Mouse (Mus musculus) gastrocnemius, adult 8-10 months (tissue): ENCODE results near the gene Slc28a3. TPM values are rescaled to one million over a fixed set of nuclear protein-coding genes. Genes with fewer than 3 reads are reported as not detected.

Experiments used
- DNase-seq, 2 experiments: peaks; one replicate each; pipeline ENCODE4 v3.0.0; 2022; ENCODE audit warnings: low spot score in 2 of 2
- total RNA-seq, 4 experiments: library from RNA; stranded (reverse); gene quantifications; 2 replicates each; pipeline ENCODE4 v1.2.4; 2022

Gene Slc28a3
- total RNA-seq, result not detected

DNA sequence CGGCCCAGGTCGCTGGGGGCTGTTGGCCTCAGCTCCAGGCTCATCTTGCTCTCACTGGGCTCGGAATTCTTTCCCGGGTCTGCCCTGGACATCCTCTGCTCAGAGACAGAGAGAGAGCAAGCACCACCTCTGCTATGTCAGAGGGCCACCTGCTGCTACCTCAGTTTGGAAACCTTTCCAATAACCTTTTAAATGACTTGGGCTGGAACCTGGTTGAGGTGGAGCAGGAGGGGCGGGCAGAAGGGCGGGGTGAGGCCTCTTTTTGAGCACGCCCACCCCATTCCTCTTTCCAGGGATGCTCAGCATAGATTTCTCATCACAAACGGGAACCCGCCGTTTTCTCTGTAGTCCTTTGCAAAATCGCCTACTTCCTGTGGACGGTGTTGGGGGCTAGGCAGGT is at the start of gene Slc28a3:
Gene Slc28a3 (minus strand): TSS at position 162 of the 400 bp plus-strand sequence.
- no peak for DNase-seq

DNA sequence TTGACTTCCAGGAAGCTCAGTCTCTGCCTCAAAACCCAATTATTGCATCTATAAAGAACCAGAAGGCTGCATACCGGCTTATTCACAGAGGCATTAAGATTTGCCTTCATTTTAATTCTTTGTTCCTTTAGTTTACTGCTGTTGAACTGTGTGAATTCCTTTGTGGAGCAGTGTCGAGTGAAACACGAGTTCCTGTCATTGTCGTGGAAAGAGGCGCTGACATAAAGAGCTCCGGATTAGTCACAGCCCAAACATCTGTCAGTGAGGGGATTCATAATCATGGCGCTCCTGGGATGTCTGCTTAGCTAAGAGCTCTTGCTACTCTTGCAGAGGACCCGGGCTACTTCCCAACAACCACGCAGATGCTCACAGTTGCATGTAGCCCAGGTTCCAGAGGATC is 47.3 kb upstream of the Slc28a3 start:
- no peak for DNase-seq

DNA sequence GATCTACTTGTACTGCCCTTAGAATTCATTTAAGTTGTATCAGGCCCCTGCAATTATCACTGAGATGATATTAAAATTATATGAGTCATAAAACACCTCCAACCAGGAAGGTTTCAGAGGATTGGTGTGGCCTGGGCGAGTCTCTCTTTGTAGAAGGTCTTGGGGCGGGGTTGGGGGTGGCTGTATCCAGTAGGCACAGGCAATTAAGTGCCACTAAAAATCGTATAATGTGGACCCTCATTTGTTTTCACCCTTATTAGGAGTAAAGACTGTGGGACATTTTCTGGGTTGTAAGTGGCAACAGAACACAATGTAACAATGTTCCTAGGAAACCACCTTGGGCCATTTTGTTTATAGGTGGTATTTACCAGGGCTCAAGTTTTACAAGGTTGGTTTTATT is 46.2 kb upstream of the Slc28a3 start:
- no peak for DNase-seq

DNA sequence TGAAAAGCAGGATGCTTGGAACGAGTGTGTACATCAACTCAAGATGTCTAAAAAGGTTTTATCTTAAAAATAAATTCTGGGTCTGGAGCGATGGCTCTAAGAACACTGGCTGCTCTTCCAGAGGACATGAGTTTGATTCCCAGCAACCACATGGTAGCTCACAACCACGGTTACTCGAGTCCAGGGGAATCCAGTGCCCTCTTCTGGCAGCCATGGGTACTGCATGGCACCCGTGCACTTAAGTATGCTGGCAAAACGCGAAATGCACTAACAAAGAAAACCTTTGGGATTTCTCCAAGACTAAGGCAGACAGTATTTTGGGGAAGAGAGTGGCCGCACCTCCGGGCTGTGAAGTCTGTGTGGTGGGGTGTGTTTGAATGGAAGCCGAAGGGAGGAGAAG is 44.9 kb upstream of the Slc28a3 start:
- no peak for DNase-seq

DNA sequence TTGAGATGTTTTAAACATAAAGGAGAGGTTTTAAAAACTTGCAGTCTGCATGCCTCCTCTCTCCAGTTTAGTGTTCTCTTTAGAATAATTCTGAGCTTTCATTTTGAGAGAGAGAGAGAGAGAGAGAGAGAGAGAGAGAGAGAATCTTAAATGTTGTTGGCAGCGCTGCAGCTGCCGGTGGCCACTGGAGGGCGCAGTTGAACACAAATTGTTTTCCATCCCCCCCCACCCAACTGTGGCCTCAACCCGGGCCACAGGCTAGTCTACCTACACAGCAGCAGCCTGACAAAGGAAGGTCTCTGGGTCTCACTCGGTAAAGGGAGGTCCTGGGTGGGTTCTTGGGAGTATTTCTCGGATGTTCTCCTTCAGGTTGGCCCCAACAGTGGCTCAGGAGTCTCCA is 29.7 kb upstream of the Slc28a3 start:
- no peak for DNase-seq

DNA sequence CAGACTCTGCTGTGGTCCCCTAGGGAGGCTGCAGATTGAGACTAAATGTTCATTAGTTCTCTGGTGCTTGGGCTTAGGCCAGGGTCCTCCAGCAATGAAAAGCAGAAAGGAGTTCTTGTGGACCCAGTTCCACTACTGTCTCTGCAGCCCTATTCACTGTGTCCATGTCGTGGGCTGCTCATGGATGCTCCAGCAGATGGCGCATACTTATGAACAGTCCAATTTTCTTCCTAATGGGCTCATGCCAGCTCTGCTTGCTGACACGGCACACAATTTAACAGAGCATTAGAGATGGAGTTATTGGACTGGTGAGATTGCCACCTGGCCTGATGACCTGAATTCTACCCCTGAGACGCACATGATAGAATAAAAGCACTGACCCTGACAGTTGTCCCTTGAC is 28.3 kb upstream of the Slc28a3 start:
- DNase-seq, result no peak

DNA sequence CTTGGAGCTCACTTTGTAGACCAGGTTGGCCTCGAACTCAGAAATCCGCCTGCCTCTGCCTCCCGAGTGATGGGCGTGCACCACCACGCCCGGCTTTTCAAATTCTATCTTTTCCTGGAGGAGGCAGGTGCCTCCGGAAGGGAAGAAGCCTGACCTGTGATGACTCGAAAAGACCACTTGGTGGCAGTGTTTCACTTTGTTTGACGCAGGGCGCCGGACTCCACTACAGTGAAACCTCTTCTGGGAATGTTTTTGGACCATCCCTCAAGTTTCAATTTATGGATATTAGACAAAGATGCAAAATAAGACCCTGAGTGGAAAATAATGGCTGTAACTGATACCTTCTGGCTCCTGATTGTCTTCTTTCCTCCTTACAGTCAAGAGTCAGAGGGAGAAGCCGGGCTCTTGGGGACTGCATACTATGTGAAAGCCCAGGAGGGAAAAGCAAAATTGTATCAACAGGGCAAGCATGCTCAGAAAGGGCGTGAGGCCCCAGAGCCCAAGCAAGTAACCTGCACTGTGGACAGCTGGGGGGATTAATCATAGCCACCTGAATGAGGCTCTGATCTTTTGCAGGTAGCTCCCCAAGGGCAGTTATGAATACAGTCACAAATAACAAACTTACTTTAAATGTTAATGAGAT is 26.8 kb upstream of the Slc28a3 start:
- no peak for DNase-seq

DNA sequence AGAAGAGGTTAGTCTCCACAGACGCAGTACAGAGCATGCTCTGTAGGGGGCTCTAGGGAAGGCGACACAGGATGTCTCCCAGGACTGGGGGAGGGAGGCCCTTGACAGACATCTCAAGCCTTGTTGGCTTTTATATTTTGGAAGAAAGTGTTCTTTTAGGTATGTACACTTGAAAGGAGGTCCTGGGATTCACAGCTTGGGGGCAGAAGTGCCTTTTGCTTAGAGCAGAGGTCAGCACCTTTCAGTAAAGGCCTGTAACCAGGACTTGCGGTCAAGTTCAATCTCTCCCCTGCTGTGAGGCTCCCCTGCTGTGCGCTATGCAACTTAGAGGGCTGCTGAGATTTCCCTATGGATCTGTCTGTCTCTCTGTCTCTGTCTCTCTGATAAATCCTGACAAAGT is 23.2 kb upstream of the Slc28a3 start:
- no peak for DNase-seq

DNA sequence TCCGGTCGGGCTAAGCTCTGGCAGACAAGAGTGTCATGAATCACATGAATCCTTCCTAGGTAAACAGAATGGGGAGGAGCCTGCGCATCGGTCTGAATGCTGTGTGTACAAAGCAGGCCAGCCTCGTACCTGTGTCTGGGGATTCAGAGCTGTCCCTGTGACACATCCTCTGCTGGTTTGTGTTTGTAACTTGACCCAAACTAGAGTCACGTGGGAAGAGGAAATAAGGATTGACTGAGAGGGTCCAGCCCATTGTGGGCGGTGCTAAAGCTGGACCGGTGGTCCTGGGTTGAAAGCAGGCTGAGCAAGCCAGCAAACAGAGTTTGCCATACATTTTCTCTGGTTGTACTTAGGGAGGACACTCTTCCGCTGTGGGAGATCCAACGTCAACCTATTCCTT is 20.1 kb upstream of the Slc28a3 start:
- DNase-seq, result no peak

DNA sequence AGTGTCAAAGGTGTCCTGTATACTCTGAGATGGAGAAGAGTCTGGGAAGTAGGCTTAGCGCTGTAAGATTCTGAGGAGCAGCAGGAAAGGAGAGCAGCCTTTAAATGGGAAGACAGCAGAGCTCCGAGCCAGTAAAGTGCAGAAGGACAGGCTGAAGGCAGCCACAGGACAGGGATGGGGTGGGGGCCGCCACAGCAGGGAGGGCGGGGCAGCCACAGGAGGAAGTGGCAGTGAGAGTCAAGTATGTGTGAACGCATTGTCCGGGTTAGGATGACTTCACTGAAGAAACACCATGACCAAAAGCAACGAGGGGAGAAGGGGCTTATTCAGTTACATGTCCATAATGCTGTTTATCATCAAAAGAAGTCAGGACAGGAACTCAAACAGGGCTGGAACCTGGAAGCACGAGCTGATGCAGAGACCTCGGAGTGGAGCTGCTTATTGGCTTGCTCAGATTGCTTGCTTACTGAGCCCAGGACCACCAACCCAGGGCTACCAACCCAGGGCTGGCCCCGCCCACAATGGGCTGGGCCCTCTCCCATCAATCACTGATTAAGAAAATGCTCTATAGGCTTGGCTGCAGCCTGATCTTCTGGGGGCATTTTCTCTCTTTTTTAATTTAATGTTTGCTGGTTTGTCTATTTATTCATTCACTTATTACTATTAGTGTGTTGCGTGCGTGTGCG is 18.8 kb upstream of the Slc28a3 start:
- no peak for DNase-seq

DNA sequence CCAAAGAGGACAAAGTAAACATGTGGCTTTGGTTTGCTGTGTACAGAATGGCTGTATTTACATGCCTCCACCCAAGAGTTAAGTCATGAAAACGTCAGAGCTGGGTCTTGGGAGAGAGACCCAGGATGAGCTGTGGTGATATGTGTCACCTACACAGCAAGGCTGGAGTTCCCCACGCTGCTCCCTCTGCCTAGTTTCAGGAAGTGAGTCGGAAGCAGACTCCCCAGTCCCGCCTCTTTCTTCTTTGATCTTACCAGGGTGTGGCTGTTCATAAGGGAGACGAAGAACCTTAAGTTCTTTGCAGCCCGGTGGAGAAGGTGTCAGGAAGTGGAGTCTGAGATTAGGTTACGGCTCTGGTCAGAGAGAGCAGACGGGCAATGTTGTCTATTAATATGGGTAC is 12.0 kb upstream of the Slc28a3 start:
- DNase-seq, result no peak

DNA sequence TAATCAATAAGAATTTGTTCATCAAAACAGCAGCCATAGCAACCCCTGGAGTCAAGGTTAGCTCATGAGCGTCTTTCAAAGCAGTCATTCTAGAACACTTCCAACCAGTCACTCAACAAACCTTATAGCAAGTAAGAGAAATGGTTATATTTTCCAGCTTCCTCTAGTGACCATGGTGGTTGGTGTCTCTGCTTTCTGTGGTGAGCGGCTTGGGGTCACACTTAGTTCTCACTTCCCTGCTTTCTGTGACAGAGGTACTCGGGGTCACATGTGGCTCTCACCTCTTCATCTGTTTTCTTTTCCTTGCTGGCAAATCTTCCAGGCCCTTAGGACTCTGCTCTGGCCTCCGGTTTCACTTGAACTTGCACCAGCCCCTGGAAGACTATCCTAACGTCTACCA is 8.6 kb upstream of the Slc28a3 start:
- DNase-seq, result no peak

DNA sequence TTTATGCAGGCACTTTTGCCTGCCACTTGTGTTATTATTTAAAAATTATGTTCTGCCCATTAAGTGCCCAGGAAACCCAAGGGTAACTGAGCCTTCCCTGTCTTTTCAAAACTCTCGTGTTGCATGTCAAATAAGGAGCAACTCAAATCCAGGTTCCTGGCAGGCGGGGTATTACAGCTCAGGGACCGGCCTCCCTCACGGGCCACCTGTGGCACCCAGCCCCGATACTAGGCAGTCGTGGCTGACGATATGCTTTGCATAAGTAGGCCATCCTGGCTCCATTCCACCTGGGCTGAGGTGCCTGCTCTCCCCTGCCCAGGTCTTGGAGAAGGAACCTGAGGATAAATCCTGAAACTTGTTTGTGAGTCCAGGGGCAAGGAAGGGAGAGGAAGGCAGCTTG is 618 bp downstream of the Slc28a3 start:
- DNase-seq, result no peak

DNA sequence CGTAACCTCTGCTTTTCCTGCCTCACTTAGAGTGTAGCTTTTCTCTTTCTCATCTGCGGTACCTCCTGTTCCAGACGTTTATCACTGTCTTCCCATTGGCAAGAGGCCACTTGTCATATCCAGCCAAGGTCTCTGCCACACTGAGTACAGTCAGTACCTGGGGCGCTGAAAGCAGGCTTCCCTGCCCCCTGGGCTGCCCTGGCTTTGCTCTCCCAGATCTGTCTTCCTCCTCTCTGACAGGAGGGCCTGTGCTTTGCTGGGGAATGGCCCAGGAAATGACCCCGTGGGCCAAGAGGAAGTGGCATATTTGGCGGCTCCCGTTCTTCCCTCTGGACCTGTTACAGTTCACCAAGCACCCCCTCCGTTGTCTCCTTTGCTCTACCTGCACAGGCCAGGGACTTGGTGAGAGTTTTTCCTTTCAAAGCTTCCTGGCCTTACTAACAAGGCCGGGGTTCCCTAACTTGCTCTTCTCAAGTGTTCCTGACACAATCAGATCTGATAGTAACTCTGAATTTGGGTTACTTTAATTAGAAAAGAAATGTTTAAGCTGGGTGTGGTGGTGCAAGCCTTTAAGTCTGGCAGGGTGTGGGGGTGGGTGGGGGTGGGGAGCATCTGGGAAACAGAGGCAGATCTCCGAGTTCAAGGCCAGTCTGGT is 9.3 kb downstream of the Slc28a3 start:
- peak in 1 of 2 experiments; percentile 24 for DNase-seq

DNA sequence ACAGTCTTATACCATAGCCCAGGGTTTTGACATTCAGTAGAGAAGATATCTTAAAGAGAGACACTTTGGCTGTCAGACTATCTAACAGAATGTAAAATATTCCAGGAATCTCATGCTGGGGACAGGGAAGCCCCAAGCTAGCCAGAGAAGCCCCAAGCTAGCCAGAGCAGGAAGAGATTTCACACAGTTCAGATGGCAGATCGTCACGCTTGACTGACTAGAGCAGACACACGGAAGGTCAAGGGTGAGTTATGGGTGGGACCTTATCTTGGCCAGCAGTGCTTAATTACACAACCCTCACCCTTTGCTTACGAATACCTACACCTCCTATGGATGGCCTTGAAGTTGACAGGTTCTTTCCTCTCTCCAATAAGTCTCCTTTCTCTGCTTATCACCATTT is 12.1 kb downstream of the Slc28a3 start:
- no peak for DNase-seq

DNA sequence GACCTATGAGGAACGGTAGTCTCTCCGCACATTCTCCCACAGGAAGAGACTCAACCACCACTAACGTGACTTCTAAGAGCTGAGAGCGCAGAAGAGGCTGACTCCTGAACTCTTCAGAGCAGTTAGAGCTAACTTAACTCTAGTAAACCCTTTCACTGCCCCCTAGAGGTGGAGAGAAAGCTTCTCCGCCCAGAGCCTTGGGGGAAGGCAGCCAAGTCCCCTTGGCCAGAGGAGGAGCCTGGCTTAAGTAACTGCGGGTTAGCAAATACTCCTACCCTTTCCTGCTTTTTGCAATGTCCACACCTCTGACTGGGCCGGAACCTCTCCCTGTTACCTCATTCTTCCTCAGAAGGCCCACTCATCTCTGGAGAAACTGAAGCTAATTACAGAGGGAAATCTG is 17.5 kb downstream of the Slc28a3 start:
- DNase-seq, result peak; percentile 30 to 57

DNA sequence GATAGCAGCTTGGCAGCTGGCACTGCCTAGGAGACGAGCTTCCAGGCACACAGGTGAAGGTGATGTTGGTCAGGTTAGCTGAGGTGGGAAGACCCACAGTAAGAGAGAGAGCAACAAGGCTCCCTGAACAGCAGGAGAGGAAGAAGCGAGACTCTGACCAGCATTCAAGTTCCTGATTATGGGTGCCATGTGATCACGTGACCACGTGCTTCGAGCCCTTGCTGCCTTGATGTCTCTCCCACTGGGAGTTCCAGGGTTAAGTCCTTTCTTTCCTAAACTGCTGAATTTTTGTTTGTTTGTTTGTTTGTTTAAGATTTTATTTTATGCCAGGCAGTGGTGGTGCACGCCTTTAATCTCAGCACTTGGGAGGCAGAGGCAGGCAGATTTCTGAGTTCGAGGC is 18.8 kb downstream of the Slc28a3 start:
- DNase-seq, result no peak

DNA sequence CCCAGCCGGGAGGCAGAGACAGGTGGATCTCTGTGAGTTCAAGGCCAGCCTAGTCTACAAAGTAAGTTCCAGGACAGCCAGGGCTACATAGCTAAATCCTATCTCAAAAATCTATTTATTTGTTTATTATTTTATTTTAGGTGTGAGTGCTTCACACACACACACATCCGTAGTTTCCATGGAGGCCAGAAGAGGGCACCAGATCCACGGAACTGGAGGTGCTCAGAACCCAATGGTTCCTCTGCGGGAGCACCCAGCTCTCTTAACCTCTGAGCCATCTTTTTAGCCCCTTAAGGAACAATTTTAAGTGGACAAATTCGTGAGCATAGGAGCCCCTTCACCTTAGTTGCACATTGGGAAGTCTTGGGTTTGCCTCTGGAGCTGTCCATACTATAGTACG is 20.0 kb downstream of the Slc28a3 start:
- no peak for DNase-seq

DNA sequence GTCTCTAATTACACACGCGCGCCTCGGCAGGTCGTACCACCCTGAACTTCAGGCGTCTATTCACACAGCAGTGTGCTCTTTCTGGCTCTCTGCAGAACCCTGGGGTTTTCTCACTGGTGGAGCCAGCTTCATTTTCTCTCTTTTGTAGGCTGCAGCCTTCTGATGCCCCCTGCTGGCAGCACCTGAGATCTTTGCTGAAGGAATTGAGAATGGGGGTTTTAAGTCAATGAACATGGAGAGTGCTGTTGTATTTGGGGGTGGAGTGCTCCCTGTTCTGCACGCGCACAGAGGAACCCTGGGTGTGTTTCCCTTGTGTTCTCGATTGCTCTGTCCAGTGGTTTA is 21.2 kb downstream of the Slc28a3 start:
- peak; percentile 30 to 40 for DNase-seq

DNA sequence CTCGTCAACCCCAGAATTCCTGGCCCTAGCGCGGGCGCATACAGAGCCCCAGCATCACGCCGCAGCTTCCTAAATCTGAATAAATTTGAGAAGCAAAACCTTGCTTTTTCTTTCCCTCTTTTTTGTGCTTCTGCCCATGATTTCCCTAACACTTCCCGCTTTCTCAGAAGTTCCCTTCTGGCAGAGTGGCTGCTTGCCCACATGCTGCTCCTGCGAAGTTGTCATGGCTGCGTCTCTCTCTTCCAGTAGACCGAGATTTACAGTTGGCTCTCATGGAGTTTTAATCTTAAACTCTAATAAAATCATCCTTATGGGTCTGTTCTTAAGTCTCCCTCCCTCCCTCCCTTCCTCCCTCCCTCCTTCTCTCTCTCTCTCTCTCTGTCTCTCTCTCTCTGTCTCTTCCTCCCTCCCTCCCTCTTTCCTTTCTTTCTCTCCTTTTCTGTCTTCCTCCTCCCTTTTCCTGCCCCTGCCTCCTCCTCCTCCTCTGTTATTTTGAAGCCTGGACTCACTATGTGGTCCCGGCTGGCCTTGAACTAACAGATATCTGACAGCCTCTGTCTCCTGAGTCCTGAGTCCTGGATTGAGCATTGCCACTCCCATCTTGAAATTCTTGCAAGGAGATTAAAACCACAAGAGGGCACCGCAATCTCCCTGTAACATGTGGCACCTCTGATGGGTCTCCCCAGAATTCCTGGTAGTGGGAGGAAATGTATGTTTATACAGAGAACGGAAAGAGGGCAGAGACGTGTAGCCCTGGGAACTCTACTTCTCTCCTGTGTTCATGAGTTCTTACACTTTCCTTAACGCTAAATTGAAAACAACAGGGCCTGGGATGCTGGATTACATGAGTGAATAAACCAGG is 21.8 kb downstream of the Slc28a3 start:
- no peak for DNase-seq

DNA sequence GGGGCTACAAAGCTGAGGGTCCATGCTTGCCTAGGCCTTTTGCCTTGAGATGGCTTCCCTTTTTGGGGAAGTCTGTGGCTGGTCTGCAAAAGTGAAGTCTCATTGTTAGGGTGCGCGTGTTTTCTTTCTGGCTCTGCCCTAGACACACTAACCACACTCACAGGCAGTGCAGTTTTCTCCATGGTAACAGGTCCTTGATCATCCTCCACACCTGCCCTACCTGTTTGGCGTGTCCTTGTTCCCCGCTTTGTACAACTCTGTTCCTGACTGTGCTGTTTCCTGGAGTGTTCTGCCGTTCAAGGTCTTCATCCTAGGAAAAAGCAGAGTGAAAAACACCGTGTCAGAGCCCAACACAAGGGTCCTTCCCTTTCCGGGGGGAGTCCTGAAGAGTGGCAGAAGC is 22.7 kb downstream of the Slc28a3 start:
- DNase-seq, result no peak

DNA sequence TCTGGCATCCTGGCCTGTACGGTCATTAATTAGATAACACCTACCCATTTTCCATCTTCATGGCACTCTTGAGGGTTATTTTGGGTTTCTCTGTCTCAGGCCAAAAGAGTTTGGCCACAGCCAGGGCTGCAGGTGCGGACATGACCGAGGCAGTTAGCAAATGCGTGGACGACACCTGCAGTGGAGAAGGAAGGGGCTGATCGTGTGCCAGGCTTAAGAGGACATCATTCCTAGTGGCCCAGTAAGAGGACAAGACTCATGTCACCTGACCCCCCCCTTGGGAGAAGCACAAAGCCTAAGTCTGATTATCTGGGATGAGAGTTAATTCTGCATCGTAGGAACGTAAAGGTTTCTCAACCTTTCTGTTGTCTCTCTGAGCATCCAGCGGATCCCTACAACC is 44.5 kb downstream of the Slc28a3 start:
- no peak for DNase-seq
